Mouse (Mus musculus): ENCODE data around the gene Ttl.

GRCm38 (mm10) chr2:129130776-129131175, 65.0 kb downstream of the Ttl start:
- TF ChIP-seq CTCF (IDR thresholded peaks at IDR 0.05; ENCODE audit: control insufficient read depth, insufficient read depth, insufficient replicate concordance, low read depth, low read length) (no peak), POLR2A (IDR thresholded peaks at IDR 0.05; ENCODE audit: control insufficient read depth, low read depth, low read length) (no peak)

Measured in testis, adult 2 months (tissue).